Mouse (Mus musculus) forebrain, embryonic 13.5 days (tissue): ENCODE results near the gene Malsu1. TPM values are rescaled to one million over a fixed set of nuclear protein-coding genes. Genes with fewer than 3 reads are reported as not detected.

Experiments used
- ATAC-seq: fragments of 200-750 bp; cut with Nextera tagmentation; 2 replicates; pipeline ENCODE4 v1.8.0; 2017
- H3K27ac ChIP-seq: fragments of 300-500 bp; sonication (generic); 2 replicates; pipeline ENCODE4 v1.5.1; 2015; ENCODE audit warnings: inconsistent platforms, mild to moderate bottlenecking, moderate library complexity
- H3K27me3 ChIP-seq: fragments of 300-500 bp; sonication (generic); 2 replicates; pipeline ENCODE4 v1.6.1; 2015; ENCODE audit warnings: mild to moderate bottlenecking, inconsistent platforms
- H3K36me3 ChIP-seq: fragments of 300-500 bp; sonication (generic); 2 replicates; pipeline ENCODE4 v1.6.1; 2015; ENCODE audit warnings: mild to moderate bottlenecking, inconsistent platforms; ENCODE audit not compliant: poor library complexity, severe bottlenecking
- H3K4me1 ChIP-seq: fragments of 300-500 bp; sonication (generic); 2 replicates; pipeline ENCODE4 v1.6.1; 2015; ENCODE audit warnings: inconsistent platforms
- H3K4me2 ChIP-seq: fragments of 300-500 bp; sonication (generic); 2 replicates; pipeline ENCODE4 v1.6.1; 2015; ENCODE audit warnings: inconsistent platforms, mild to moderate bottlenecking, moderate library complexity
- H3K4me3 ChIP-seq: fragments of 300-500 bp; sonication (generic); 2 replicates; pipeline ENCODE4 v1.5.1; 2015; ENCODE audit warnings: mild to moderate bottlenecking, inconsistent platforms
- H3K9ac ChIP-seq: fragments of 300-500 bp; sonication (generic); 2 replicates; pipeline ENCODE4 v1.6.1; 2015; ENCODE audit warnings: mild to moderate bottlenecking, inconsistent platforms
- H3K9me3 ChIP-seq: fragments of 300-500 bp; sonication (generic); replicated peaks from 2 replicates; pipeline ENCODE4 v1.6.1; 2016; ENCODE audit warnings: inconsistent platforms
- WGBS: fragments of 180-500 bp; shearing (Covaris S2); methylation state at CpG from one replicate; pipeline ENCODE4 v1.1.7; 2015; 5-methylcytosine and 5-hydroxymethylcytosine counted together
- polyA plus RNA-seq: library from polyadenylated mRNA; unstranded; fragments of >200 nt; fragmentation: Nextera tagmentation; extraction: Ambion mirVana; gene quantifications from 2 replicates; pipeline ENCODE4 v1.2.1, GENCODE M21; 2015

Gene Malsu1
- polyA plus RNA-seq, 1 experiment from 2014 or later, result 74.0 TPM

GRCm38 (mm10) chr6:49046976-49047375, 26.6 kb upstream of the Malsu1 start:
- no peaks in the 10 kb centered on the region for H3K9me3 ChIP-seq
- no peak overlapping the region for H3K27ac ChIP-seq
- ATAC-seq, result no peak
- no peaks in the 10 kb centered on the region for H3K4me1 ChIP-seq
- 83% methylated on average over 8 of the region's 8 CpGs for WGBS
- H3K4me3 ChIP-seq, result no peak overlapping the region
- H3K27me3 ChIP-seq, result no peaks in the 10 kb centered on the region
- H3K9ac ChIP-seq, result no peak overlapping the region
- no peaks in the 10 kb centered on the region for H3K36me3 ChIP-seq
- no peak overlapping the region for H3K4me2 ChIP-seq

- Histone ChIP-seq H3K9ac (no peak overlapping the region), H3K4me3 (no peak overlapping the region), H3K4me2 (no peak overlapping the region), H3K9me3 (no peaks in the 10 kb centered on the region), H3K27ac (no peak overlapping the region), H3K36me3 (no peaks in the 10 kb centered on the region), H3K27me3 (no peaks in the 10 kb centered on the region), H3K4me1 (no peaks in the 10 kb centered on the region)
- no peak for ATAC-seq
- WGBS, result 78% methylated on average over 10 of the region's 10 CpGs
Observed at GRCm38 (mm10) chr6:49047848-49048247, 25.7 kb upstream of the Malsu1 start.

- Histone ChIP-seq H3K9me3 (no peaks in the 10 kb centered on the region), H3K36me3 (no peaks in the 10 kb centered on the region), H3K27me3 (no peaks in the 10 kb centered on the region), H3K9ac (no peak overlapping the region), H3K4me2 (no peak overlapping the region), H3K4me3 (no peak overlapping the region), H3K4me1 (no peaks in the 10 kb centered on the region), H3K27ac (no peak overlapping the region)
- ATAC-seq, result no peak
- 88% methylated on average over 10 of the region's 10 CpGs for WGBS
Observed at GRCm38 (mm10) chr6:49048395-49048794, 25.2 kb upstream of the Malsu1 start.

- no peaks in the 10 kb centered on the region for H3K9me3 ChIP-seq
- no peaks in the 10 kb centered on the region for H3K36me3 ChIP-seq
- peaks cover 11% of the 10 kb centered on the region for H3K4me1 ChIP-seq
- H3K27me3 ChIP-seq, result no peaks in the 10 kb centered on the region
- no peak overlapping the region for H3K4me3 ChIP-seq
- H3K4me2 ChIP-seq, result no peak overlapping the region
- WGBS, result 49% methylated on average over 11 of the region's 11 CpGs
- no peak overlapping the region for H3K27ac ChIP-seq
- H3K9ac ChIP-seq, result no peak overlapping the region
- no peak for ATAC-seq
Observed at GRCm38 (mm10) chr6:49050677-49051410, 22.8 kb upstream of the Malsu1 start.

GRCm38 (mm10) chr6:49052191-49052590, 21.4 kb upstream of the Malsu1 start:
- no peak overlapping the region for H3K9ac ChIP-seq
- H3K4me2 ChIP-seq, result no peak overlapping the region
- 61% methylated on average over 5 of the region's 5 CpGs for WGBS
- no peaks in the 10 kb centered on the region for H3K27me3 ChIP-seq
- no peak overlapping the region for H3K27ac ChIP-seq
- H3K9me3 ChIP-seq, result no peaks in the 10 kb centered on the region
- H3K4me3 ChIP-seq, result no peak overlapping the region
- no peaks in the 10 kb centered on the region for H3K36me3 ChIP-seq
- peaks cover 15% of the 10 kb centered on the region for H3K4me1 ChIP-seq
- no peak for ATAC-seq

- Histone ChIP-seq H3K9ac (no peak overlapping the region; the same call in 1 of the 2 replicates), H3K27ac (peak overlapping the region; percentile 59), H3K4me3 (no peak overlapping the region), H3K27me3 (no peaks in the 10 kb centered on the region), H3K4me1 (peaks cover 15% of the 10 kb centered on the region), H3K36me3 (no peaks in the 10 kb centered on the region), H3K4me2 (peak overlapping the region; percentile 22; the same call in 1 of the 2 replicates), H3K9me3 (no peaks in the 10 kb centered on the region)
- WGBS, result 6% methylated on average over 7 of the region's 7 CpGs
- peak; percentile 77 for ATAC-seq
Observed at GRCm38 (mm10) chr6:49055256-49055733, 18.3 kb upstream of the Malsu1 start.

GRCm38 (mm10) chr6:49056009-49056408, 17.6 kb upstream of the Malsu1 start:
- Histone ChIP-seq H3K4me3 (no peak overlapping the region), H3K4me2 (no peak overlapping the region), H3K9me3 (no peaks in the 10 kb centered on the region), H3K9ac (no peak overlapping the region), H3K27ac (no peak overlapping the region), H3K36me3 (no peaks in the 10 kb centered on the region), H3K4me1 (peaks cover 15% of the 10 kb centered on the region), H3K27me3 (no peaks in the 10 kb centered on the region)
- ATAC-seq, result no peak
- WGBS, result 58% methylated on average over 9 of the region's 9 CpGs

- H3K4me1 ChIP-seq, result peaks cover 15% of the 10 kb centered on the region
- no peaks in the 10 kb centered on the region for H3K9me3 ChIP-seq
- no peak overlapping the region for H3K4me3 ChIP-seq
- H3K27ac ChIP-seq, result no peak overlapping the region
- 41% methylated on average over 8 of the region's 8 CpGs for WGBS
- H3K27me3 ChIP-seq, result no peaks in the 10 kb centered on the region
- peak; percentile 41; the same call in 1 of the 2 replicates for ATAC-seq
- no peak overlapping the region for H3K9ac ChIP-seq
- H3K36me3 ChIP-seq, result no peaks in the 10 kb centered on the region
- no peak overlapping the region for H3K4me2 ChIP-seq
Observed at GRCm38 (mm10) chr6:49057053-49058021, 16.3 kb upstream of the Malsu1 start.

- 49% methylated on average over 3 of the region's 4 CpGs for WGBS
- Histone ChIP-seq H3K27ac (no peak overlapping the region), H3K4me3 (no peak overlapping the region), H3K4me2 (no peak overlapping the region), H3K36me3 (no peaks in the 10 kb centered on the region), H3K9me3 (no peaks in the 10 kb centered on the region), H3K27me3 (peaks cover 3% of the 10 kb centered on the region), H3K4me1 (0 out of 2 replicates have a peak, but pooled peaks cover 3% of the 10 kb centered on the region), H3K9ac (no peak overlapping the region)
- ATAC-seq, result no peak
Observed at GRCm38 (mm10) chr6:49068361-49068760, 5.2 kb upstream of the Malsu1 start.

- H3K27me3 ChIP-seq, result peaks cover 3% of the 10 kb centered on the region
- H3K9ac ChIP-seq, result peak overlapping the region; percentile 90
- H3K4me1 ChIP-seq, result peaks cover 19% of the 10 kb centered on the region
- WGBS, result under 1% methylated on average over 19 of the region's 19 CpGs
- peak overlapping the region; percentile 83 for H3K4me3 ChIP-seq
- H3K9me3 ChIP-seq, result no peaks in the 10 kb centered on the region
- 0 out of 2 replicates have a peak, but pooled peaks cover 3% of the 10 kb centered on the region for H3K36me3 ChIP-seq
- peak overlapping the region; percentile 93 for H3K4me2 ChIP-seq
- no peak; the same call in none of the 2 replicates for ATAC-seq
- H3K27ac ChIP-seq, result peak overlapping the region; percentile 74
Observed at GRCm38 (mm10) chr6:49074117-49074490, 509 bp downstream of the Malsu1 start.

- Histone ChIP-seq H3K9ac (no peak overlapping the region), H3K36me3 (0 out of 2 replicates have a peak, but pooled peaks cover 13% of the 10 kb centered on the region), H3K4me2 (no peak overlapping the region), H3K9me3 (no peaks in the 10 kb centered on the region), H3K4me1 (peaks cover 19% of the 10 kb centered on the region), H3K4me3 (no peak overlapping the region), H3K27ac (no peak overlapping the region), H3K27me3 (no peaks in the 10 kb centered on the region)
- no peak for ATAC-seq
- WGBS, result 98% methylated on average over 2 of the region's 2 CpGs
Observed at GRCm38 (mm10) chr6:49077894-49078293, 4.3 kb downstream of the Malsu1 start.

- Histone ChIP-seq H3K4me1 (peaks cover 15% of the 10 kb centered on the region), H3K9me3 (no peaks in the 10 kb centered on the region), H3K4me2 (no peak overlapping the region), H3K36me3 (peaks cover 27% of the 10 kb centered on the region), H3K27ac (no peak overlapping the region), H3K9ac (no peak overlapping the region), H3K27me3 (no peaks in the 10 kb centered on the region), H3K4me3 (no peak overlapping the region)
- no peak for ATAC-seq
- 92% methylated on average over 1 of the region's 1 CpGs for WGBS
Observed at GRCm38 (mm10) chr6:49079313-49079712, 5.7 kb downstream of the Malsu1 start.
